Mouse (Mus musculus) spleen, embryonic (tissue): ENCODE measurements around the gene Myo5c.

ENCODE experiments used
- CTCF ChIA-PET: fragments of 350-600 bp; sonication (Branson Sonifier 250); formaldehyde crosslinking; loops from one replicate; lab custom pipeline; 2022; lab: Charles Lee

Gene Myo5c

GRCm38 (mm10) chr9:75318196-75318595 lies 86.4 kb downstream of the Myo5c start:
- CTCF ChIA-PET: interaction anchor here (0.8 kb wide), 1 partner anchor 11 kb away, joined by 3 read pairs; no protein-coding TSS in a partner anchor

GRCm38 (mm10) chr9:75319365-75319764 lies 87.5 kb downstream of the Myo5c start:
- CTCF ChIA-PET: interaction anchor here (0.8 kb wide), 1 partner anchor 12 kb away, joined by 3 read pairs; no protein-coding TSS in a partner anchor

GRCm38 (mm10) chr9:75322099-75322885 lies 90.5 kb downstream of the Myo5c start:
- CTCF ChIA-PET: no interaction called here

GRCm38 (mm10) chr9:75328047-75328446 lies 96.2 kb downstream of the Myo5c start:
- CTCF ChIA-PET: no interaction called here

- CTCF ChIA-PET: interaction anchor here (0.8 kb wide), 1 partner anchor 90 kb away, joined by 3 read pairs; no protein-coding TSS in a partner anchor
Measured at GRCm38 (mm10) chr9:75330821-75331220, 99.0 kb downstream of the Myo5c start.

GRCm38 (mm10) chr9:75334440-75334839 lies 102.6 kb downstream of the Myo5c start:
- CTCF ChIA-PET: no interaction called here

- CTCF ChIA-PET: interaction anchor here (0.6 kb wide), 1 partner anchor 35 kb away, joined by 5 read pairs; no protein-coding TSS in a partner anchor
Measured at GRCm38 (mm10) chr9:75338016-75338415, 106.2 kb downstream of the Myo5c start.

- CTCF ChIA-PET: no interaction called here
Measured at GRCm38 (mm10) chr9:75342433-75342832, 110.6 kb downstream of the Myo5c start.

- CTCF ChIA-PET: no interaction called here
Measured at GRCm38 (mm10) chr9:75347458-75347857, 115.6 kb downstream of the Myo5c start, which contains the start of gene Bcl2l10. TSS of gene Bcl2l10 (plus strand) at chr9:75347758.

GRCm38 (mm10) chr9:75348066-75348465 lies 116.2 kb downstream of the Myo5c start:
- CTCF ChIA-PET: no interaction called here

- CTCF ChIA-PET: interaction anchor here (0.6 kb wide), 1 partner anchor 88 kb away, joined by 3 read pairs; no protein-coding TSS in a partner anchor
Measured at GRCm38 (mm10) chr9:75348641-75349040, 116.8 kb downstream of the Myo5c start.

- CTCF ChIA-PET: interaction anchor here (0.6 kb wide), 1 partner anchor 925 kb away, joined by 4 read pairs; no protein-coding TSS in a partner anchor
Measured at GRCm38 (mm10) chr9:75353094-75353493, 121.3 kb downstream of the Myo5c start.
